Mouse (Mus musculus) kidney, postnatal 36 days (tissue): ENCODE measurements around the gene Sox5.

Experiments
- DNase-seq, 2 experiments: peaks; one replicate each; pipeline ENCODE4 v3.0.0; 2021 to 2022; ENCODE audit warnings: mixed read lengths in 2 of 2

Gene Sox5

DNA sequence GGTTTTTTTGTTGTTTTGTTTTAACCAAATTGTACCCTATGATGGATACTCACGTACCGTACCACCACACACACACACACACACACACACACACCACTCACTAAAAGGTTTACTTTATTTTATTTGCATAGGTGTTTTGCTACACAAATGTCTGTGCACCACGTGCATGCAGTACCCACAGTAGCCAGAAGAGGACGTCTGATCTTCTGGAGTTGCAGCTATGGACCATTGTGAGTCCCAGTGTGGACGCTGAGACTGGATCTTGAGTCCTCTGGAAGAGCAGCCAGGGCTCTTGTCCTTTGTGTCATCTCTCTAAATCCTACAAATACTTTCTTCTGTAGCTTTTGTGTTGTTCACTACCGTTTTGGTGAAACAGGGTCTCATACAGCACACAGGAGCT is 776.6 kb downstream of the Sox5 start:
- no peak for DNase-seq

DNA sequence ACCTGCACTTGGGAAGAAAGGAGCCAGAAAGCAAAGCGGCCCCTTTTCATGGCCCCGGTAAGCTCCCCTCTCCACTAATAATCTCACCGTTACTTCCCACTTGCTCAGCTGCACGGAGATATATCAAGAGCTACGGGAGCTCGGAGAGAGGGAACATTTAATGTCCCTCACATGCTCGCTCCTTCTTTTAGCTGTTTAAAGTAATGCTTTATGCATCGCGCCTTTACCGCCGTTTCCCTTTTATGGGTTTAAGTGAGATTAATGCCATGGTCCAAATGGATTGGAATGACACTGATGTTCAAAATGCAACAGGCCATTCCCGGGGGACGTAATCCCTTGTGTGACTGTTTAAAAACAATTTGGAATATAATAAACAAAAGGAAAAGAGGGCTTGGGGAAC is 783.6 kb downstream of the Sox5 start:
- no peak for DNase-seq

DNA sequence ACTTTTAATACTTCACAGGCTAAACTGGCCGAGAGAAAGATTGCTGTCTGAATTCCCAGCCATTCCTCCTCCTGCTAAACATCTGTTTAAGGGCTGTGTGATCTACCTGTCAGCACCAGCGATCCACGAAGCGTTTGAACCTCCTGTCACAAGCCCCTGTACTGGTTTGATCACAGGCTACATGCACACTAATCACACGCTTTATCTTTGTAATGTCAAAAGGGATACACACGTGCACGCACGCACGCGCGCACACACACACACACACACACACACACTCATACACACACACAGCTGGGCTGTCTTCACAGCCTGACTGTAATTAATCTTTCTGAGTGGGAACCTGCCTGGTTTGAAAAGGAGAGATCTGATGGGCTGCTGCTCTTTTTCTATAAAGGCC is 784.2 kb downstream of the Sox5 start:
- DNase-seq, result no peak

DNA sequence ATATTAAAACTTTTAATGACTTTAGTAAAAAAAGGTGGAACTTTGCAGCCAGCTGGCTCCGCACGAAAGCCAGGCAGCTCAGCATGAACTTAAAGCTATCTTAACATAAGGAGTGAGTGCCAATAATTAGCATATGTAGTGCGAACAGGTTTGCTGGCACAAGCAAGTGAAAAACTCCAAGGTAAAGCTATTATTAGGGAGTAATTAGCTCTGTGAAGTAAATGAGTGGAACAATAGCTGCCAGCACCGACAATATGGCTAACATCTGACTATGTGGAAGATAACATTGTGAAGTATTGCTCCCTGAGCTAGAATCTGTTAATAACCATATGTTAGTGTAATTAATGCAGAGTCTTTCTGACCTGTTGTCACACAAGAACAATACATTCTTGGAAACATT is 786.7 kb downstream of the Sox5 start:
- no peak for DNase-seq

DNA sequence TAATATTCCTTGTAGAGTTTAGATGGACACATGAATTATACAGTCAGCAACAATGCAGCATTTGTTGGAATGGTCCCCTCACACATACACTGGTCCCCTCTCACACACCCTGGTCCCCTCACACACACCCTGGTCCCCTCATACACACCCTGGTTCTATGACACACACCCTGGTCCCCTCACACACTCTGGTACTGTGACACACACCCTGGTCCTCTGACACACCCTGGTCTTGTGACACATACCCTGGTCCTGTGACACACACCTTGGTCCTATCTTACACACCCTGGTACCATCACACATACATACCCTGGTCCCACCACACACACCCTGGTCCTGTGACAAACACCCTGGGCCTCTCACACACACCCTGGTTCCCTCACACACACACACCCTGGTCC is 794.2 kb downstream of the Sox5 start:
- no peak for DNase-seq

DNA sequence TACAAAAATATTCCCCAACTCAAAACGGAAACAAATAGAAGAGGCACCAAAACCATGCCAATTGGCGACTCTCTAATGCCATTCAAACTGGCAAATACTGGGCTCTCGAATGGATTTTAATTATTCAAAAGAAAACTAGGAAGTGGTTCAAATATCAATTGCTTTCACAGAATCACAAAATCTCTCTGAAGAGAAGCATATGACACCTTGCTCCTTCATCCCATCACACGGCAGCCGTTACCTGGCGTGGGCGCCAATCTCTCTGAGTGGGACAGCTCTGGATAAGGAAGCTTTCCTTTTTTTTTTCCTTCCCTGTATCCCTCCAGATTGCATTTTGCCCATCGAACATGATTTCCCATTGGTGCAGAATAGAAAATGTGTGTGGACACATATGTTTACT is 801.6 kb downstream of the Sox5 start:
- no peak for DNase-seq

DNA sequence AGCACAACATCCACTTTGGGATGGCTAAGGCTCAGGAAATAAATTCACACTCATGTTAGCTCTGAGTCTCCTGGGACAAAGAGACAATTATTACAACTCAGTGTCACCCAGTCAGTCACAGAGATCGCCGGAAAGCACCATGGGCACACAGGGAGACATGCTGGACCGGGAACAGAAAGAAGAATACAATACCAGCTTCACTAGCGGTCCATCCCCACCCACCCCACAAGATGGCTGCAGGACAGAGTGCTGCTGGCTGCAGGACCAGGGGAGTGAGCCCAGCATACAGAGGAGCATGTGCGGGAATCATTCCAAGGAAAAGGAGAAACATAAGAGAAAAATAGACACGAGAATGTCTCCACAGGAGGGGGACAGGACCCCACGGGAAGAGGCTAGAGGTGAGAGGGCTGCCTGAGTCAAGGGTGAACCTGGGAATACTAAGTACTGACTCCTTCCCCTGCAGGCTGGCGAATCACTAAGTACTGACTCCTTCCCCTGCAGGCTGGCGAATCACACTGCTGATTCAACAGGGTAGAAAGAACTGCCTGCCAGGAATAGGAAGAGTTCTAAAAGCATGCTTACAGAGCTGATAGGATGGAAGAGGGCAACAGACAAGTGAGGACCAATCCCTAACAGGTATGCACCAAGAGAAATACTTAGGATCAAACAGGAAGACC is 813.9 kb downstream of the Sox5 start:
- DNase-seq, result no peak

DNA sequence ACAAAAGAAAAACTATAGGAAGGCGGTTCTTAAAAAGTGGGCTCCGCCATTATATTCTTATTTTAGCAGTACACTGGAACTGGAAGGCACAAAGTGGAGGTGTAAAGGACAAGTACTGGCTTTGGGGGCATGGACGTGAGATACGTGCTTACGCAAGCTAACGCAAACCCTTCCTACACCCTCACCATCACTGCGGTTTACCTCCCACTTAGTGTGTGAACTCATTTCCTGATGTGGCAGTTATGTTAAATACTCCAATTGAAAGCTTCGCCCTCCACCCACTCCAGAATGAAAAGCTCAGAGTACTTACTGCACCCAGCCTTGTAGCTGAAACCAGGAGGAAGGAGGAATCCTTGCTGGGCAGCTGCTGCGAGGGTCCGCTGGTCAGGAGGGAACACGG is 821.3 kb downstream of the Sox5 start:
- DNase-seq, result no peak

DNA sequence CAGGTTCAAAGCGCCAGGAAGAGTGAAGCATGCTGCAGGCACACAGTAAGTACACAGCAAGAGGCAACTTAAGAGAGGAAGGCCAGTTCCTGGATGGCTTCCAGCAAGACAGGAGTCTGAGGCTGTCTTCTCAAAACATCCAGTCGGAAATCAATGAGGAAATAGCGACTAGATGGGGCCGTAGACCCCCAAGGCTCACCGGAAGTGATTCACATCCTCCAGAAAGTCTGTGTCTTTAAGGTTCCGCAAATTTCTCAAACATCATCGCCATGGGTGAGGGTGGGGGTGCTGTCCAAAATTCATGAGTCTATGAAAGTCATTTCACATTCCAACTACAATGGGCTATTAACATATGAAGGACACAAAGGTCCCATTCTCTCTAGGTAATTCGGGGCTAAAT is 821.7 kb downstream of the Sox5 start:
- no peak for DNase-seq

DNA sequence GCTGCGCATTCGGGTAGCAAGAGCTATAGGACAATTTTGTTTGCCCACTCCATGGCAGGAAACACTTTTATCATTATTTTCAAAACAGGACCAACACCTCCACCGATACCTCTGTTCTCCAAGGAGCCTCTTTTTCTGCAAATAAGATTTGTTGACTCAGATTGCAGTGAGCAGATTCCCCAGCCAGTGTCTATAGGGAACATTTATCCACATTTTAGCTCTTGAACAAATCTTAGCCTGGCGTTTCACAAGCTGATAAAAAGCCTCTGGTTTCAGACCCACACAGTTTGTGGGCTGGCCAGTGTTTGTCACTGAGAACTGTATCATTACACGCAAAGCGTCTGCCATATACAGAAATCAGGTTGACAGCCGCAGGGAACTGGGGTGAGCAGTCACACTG is 823.4 kb downstream of the Sox5 start:
- no peak for DNase-seq

DNA sequence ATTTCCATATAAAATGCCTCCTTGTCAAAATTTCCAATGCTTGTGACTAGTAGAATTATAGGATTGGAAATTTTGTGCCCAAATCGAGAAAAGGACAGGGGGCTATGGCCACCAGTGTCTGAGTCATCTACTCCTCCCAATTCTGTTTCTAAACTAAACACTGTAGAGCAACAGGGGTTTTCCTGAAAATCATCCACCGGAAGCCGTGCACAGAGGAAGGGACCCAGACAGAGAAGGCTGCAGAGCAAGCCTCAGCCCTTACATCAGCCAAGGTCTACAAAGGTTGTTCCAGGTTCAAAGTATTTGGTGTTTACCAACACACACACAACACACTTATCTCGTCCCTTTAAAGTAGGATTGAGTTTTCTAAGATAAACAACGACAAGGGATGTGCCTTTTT is 824.7 kb downstream of the Sox5 start:
- DNase-seq, result no peak

DNA sequence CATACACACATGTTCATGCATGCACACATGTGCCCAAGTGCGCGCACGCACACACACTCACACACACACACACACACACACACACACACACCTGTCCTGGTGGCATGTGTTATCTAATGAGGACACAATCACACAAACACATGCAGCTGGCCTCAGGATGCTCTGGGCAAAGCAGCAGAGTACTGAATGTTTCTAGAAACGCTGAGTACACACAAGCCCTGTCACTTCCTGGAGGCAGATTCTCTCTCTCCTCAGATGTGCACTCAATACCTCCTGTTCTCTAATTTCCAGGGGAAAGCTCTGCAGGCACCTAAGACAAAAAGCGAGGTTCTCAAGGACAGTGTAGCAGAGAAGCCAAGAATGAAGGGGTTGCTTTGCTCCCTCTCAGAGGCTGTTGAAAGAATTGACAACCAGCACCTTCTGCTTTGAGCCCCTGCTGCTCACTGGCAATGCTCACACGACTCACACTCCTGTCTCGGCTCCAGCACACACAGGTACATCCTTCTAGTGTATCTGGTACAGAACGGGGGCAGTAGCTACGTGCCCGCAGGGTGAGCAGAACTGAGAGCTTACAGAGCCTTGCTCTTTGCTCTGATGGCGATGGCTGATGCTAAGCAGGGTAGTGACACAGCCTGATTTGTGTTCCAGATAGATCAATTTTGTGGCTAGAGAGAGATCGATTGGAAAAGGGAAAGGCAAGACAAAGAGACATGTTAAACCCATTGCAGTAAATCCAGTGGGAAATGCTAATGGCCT is 833.0 kb downstream of the Sox5 start:
- no peak for DNase-seq

DNA sequence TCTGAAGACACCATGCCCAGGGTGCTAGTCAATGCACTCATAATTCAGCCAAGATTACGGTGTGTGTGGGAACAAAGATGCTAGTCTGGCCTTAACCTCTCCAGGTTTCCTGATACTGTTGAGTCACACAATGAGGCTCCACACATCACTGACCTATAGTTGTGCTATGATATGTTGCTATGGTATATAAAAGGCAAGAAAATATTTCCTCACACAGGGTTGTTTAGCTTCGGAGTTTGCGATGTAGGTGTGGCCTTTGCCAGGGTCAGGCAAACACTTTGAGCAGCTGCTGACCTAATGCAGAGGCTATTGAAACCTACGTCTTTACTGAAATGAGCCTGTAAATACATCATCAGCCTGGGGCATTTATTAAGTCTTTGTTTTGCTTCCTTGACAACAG is 833.7 kb downstream of the Sox5 start:
- DNase-seq, result no peak

DNA sequence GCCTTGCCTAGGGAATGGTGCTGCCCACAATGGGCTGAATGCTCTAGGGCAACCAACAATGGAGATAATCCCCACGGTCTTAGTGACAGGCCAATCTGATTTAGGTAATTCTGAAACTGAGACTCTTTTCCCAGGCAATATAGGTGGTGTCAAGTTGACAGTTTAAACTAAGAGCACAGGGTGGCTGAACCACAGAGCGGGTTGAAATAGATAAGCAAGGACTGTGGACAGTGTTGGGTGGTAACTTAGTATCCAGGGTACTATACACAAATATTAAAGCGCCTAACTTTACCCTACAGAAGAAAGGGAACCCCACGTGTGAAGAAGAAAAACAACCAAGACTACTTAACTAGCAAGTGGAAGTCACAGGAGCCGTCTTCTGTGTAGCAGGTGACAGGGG is 838.7 kb downstream of the Sox5 start:
- no peak for DNase-seq

DNA sequence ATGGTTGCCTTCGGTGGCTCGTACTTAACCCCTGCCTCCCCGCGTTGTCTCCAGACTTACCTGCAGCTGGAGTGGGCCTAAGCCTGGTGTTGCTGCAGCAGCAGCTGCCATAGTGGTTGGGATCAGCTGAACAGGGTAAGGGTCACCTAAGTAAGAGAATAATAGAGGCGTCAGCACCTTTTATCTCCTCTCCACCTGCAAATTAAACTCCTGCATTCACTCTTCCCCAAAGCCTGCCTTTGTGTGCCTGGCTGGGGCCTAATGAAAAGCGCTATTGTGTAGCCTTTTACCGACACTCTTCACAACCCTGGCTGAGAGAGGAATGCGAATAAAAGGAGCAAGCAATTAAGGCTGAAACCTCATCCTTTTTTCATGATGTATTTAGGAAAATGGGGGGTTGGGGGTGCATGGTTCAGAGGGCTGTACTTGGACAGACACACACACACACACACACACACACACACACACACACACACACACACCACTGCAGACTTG is 840.4 kb downstream of the Sox5 start:
- no peak for DNase-seq

DNA sequence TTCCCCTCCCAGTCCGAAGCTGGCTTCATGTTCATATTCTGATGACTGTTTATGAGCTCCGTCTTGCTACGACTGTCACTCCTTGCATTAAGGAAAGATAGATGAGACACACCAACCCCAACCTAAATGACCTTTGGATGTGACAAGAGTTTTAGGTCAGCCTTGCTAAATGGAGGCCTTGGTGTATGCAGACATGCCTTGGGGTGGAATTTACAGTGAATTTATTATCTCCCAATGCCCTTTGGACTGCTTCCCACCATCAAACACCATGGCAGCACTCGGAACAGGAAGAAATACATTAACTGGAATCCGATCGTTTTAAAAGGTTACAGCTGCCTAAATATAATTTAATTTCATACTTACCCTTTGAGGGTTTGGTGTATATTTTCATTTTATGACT is 858.6 kb downstream of the Sox5 start:
- no peak for DNase-seq

DNA sequence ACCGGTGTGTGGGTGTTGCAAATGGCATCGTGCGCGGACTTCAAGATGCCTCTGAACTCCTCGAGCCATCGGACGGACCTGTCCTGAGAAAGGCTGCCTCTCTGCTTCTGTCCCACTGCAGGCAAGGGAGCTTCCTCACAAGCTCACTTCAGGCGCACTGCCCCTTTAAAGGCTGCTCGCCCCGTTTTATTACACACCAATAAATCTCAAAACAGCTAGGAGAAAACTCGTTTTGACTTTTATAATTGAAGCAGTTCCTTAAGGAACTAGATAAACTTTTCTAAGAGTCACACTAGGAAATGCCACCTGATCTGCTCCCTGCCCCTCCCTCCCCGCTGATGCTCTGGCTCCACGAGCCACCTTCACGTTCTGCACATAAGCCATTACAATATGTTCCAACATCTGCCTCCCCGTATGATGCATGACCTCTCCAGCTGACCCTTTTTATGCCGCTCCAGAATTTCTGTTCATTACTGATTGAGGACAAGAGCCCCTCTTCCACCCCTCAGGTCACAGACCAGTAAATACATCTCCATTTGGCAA is 863.3 kb downstream of the Sox5 start:
- no peak for DNase-seq

DNA sequence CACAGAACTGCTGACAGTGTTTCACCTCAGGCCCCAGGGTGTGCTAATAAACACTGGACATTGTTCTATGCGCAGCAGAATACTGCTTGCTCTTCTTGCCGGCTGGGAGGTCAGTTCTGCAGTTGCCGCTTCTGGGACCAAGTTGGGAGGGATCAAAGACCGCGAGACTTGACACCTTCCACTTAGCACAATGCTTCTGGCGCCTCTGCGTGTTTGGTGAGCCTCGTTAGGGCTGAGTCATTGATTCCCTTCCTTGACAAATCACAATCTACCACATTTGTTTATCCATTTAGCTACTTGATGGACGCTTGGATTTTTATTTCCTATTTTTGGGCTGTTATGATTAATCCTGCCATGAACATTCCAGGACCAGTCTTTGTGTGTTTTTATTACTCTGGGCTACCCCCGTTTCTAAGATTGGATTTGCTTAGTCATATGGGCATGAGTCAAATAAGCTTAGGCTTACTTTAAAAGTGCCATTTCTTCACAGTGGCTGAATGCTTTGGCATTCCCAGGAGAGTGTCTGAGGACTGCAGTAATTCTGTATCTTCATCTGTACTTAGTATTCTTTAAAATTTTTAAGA is 865.5 kb downstream of the Sox5 start:
- DNase-seq, result no peak

DNA sequence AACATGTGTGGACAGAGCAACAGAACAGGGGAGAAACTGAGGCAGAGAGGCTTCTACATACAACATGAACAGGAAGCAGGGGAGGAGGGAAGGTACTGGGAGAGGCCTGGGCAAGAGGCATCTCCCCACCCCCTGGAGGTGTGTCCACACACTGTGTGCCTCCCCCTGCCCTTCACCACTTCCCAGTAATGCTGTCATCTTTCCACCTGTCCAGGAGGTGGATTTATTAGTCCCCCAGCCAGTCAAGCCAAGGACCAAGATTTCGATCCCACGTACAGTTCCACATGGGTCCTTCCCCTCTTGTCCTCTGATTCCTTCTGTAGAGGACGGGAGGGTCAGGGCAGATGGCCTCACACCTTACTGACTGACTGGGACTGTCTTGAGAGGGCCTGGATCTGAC is 866.1 kb downstream of the Sox5 start:
- DNase-seq, result no peak

DNA sequence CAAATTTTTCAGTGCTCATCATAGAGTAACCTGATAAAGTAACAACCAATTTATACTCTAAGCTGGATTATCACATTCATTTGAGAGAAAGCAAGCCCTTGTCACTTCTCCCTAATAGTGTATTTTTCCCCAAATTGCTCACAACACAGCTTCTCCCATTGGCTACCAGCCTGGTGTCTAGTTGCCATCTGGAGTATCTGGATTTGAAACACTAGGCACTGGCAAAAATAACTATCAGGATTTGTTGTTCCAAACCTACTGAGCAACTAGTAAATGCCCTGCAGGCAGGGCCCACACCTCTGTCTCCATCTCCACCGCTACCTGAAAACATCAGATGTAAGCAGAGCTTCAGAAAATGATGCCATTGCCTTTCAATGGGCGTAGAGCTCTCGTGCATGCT is 869.5 kb downstream of the Sox5 start:
- DNase-seq, result no peak

DNA sequence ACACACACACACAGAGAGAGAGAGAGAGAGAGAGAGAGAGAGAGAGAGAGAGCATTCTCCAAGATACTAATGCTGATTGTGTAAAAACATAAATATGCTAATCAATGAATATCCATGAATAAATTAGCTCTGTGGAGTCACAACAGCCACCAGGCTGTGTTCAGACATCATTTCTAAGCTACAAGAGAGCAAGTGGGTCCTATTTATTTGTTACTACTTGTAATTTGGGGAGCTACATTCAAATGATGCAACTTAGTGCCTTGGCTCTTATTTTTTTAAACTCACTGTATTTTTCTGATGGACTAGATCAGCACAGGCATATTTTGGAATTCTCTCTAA is 877.1 kb downstream of the Sox5 start:
- no peak for DNase-seq

DNA sequence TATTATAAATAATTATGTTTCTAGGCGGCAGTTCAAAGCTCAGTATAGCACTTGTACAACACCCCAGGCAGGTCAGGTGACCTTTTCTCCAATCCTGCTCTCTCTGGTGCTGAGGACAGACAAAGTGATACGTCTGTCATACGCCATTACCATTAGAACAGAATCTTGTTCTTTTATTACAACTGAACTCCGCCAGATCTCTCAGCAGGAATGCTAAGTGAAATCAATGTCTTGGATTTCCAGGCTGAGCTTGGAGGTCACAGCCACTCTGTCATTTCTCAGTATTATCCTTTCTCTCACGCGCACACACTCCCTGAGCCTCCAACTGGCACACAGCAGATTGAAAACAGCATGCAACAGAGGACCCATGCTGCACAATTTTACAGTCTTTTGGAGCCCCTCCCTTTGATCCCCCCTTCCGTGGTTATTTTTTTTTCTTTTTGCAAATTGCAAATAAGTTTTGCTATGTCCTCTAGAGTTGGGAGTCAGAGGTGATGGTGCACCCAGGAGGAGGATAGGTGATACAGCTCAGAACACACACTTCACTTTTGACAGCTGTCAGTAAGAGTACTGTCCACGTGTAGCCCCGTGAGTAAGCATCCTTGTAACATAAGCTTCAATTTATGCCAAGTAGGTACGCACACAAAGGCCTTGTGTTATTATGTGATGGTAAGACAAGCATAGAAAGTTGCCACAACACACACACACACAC is 877.6 kb downstream of the Sox5 start:
- no peak for DNase-seq

DNA sequence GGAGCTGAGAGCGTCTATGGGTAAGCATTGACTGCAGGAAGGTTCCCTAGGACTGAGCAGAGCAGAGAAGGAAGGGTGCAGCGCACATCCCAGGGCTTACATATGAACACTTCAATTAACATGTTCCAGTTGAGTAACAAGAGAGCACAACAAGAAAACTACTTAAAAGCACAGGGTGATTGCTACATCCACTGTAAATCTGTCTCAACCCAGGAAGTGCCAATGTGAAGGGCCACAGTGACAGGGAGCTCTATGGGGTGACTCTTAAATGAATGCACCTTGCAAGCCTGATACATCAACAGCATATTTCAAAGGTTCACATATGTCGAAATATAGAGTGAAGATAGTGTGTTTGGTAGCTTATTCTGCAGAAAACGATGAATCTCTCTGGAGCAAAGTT is 880.9 kb downstream of the Sox5 start:
- DNase-seq, result no peak

DNA sequence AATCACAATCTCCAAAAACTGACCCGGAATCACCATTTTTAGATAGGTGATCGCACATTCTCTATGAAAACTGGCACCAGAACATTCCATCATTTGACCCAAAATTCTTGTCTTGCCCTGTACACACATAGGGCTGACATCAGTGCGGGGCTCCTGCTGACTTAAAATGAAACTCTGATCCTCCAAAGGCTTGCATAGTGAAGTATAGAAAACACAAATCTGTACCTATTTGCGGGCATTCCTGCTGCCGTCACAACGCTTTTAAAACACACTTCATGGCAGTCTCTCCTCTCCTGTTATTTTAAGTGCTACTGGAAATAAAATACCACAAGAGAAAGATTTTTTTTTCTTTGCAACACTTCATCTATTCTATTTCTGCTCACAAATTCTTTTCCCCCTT is 886.7 kb downstream of the Sox5 start:
- DNase-seq, result no peak
